In genomic region chr1:126183751-126184150, GRCm38 (mm10) we compare ENCODE assay signal across 31 mouse cellular contexts.
"Had no signal": no experiment of that assay in that cellular context is flagged by ENCODE, and none has a peak within 500 bp of the region (broad histone marks: within the 10 kb centered on the region; RNA-seq: fewer than 3 reads in every experiment).

No protein-coding gene starts in this region.

- H3K4me3 ChIP-seq: limb, embryonic 10.5 days; limb, embryonic 12.5 days; limb, embryonic 13.5 days; limb, embryonic 15.5 days; liver, embryonic 12.5 days; liver, embryonic 13.5 days; liver, embryonic 15.5 days; lung, embryonic 15.5 days; midbrain, embryonic 10.5 days; midbrain, embryonic 12.5 days; midbrain, embryonic 13.5 days; midbrain, embryonic 15.5 days; myocyte; neural tube, embryonic 12.5 days had no signal

- H3K4me2 ChIP-seq: limb, embryonic 12.5 days; limb, embryonic 13.5 days; limb, embryonic 15.5 days; liver, embryonic 11.5 days; liver, embryonic 12.5 days; liver, embryonic 13.5 days; liver, embryonic 15.5 days; lung, embryonic 14.5 days; lung, embryonic 15.5 days; midbrain, embryonic 11.5 days; midbrain, embryonic 12.5 days; midbrain, embryonic 13.5 days; midbrain, embryonic 15.5 days; neural tube, embryonic 12.5 days had no signal

- H3K9ac ChIP-seq: limb, embryonic 12.5 days; limb, embryonic 13.5 days; limb, embryonic 15.5 days; liver, embryonic 12.5 days; liver, embryonic 13.5 days; liver, embryonic 14.5 days; liver, embryonic 15.5 days; liver, postnatal 0 days; lung, embryonic 14.5 days; lung, embryonic 15.5 days; midbrain, embryonic 12.5 days; midbrain, embryonic 13.5 days; midbrain, embryonic 15.5 days; neural tube, embryonic 12.5 days had no signal

- H3K4me1 ChIP-seq: limb, embryonic 10.5 days; limb, embryonic 12.5 days; limb, embryonic 13.5 days; limb, embryonic 15.5 days; liver, embryonic 12.5 days; liver, embryonic 13.5 days; liver, embryonic 15.5 days; lung, embryonic 15.5 days; midbrain, embryonic 10.5 days; midbrain, embryonic 12.5 days; midbrain, embryonic 13.5 days; midbrain, embryonic 15.5 days; neural tube, embryonic 12.5 days had no signal

- ATAC-seq: liver, embryonic 12.5 days; liver, postnatal 0 days; lung, postnatal 0 days; midbrain, embryonic 13.5 days; midbrain, embryonic 15.5 days; midbrain, embryonic 16.5 days had no signal

- DNase-seq: left cerebral cortex, postnatal 4 days; liver; liver, embryonic 13.5 days; liver, postnatal 0 days; lung, adult 18-20 months; lung, adult 2 months; lung, embryonic 14.5 days; lung, postnatal 10 days; lung, postnatal 14 days; lung, postnatal 36 days; lung, postnatal 4 days; midbrain, embryonic 14.5 days had no signal

- H3K9me3 ChIP-seq: limb, embryonic 10.5 days; limb, embryonic 12.5 days; limb, embryonic 13.5 days; limb, embryonic 15.5 days; liver, embryonic 12.5 days; liver, embryonic 13.5 days; liver, embryonic 15.5 days; lung, embryonic 15.5 days; midbrain, embryonic 10.5 days; midbrain, embryonic 12.5 days; midbrain, embryonic 13.5 days; midbrain, embryonic 15.5 days; neural tube, embryonic 12.5 days had no signal

- H3K27ac ChIP-seq: limb, embryonic 10.5 days; limb, embryonic 12.5 days; limb, embryonic 13.5 days; limb, embryonic 15.5 days; liver, embryonic 12.5 days; liver, embryonic 13.5 days; liver, embryonic 14.5 days; liver, embryonic 15.5 days; lung, embryonic 15.5 days; macrophage; midbrain, embryonic 10.5 days; midbrain, embryonic 12.5 days; midbrain, embryonic 13.5 days; midbrain, embryonic 15.5 days; neural tube, embryonic 12.5 days had no signal

- H3K27me3 ChIP-seq: limb, embryonic 12.5 days; limb, embryonic 13.5 days; limb, embryonic 15.5 days; liver, embryonic 12.5 days; liver, embryonic 13.5 days; liver, embryonic 15.5 days; lung, embryonic 15.5 days; midbrain, embryonic 12.5 days; midbrain, embryonic 13.5 days; midbrain, embryonic 15.5 days; neural tube, embryonic 12.5 days had no signal

- H3K36me3 ChIP-seq: limb, embryonic 10.5 days; limb, embryonic 12.5 days; limb, embryonic 13.5 days; limb, embryonic 15.5 days; liver, embryonic 12.5 days; liver, embryonic 13.5 days; liver, embryonic 15.5 days; lung, embryonic 15.5 days; midbrain, embryonic 10.5 days; midbrain, embryonic 12.5 days; midbrain, embryonic 13.5 days; midbrain, embryonic 15.5 days; neural tube, embryonic 12.5 days had no signal
